Mouse (Mus musculus) CH12.LX (cell line): ENCODE results near the gene Ccm2l. TPM values are rescaled to one million over a fixed set of nuclear protein-coding genes. Genes with fewer than 3 reads are reported as not detected.

Experiments
- DNase-seq: peaks from one replicate; pipeline ENCODE4 v3.0.0-alpha.2; 2013; ENCODE audit errors: extremely low read depth
- H3K27ac ChIP-seq: 2 replicates; pipeline ENCODE4 v1.5.1; 2012; ENCODE audit warnings: low read depth, mild to moderate bottlenecking, control low read depth, moderate library complexity; ENCODE audit not compliant: insufficient read depth
- H3K27me3 ChIP-seq: replicated peaks from 2 replicates; pipeline ENCODE3; 2012; ENCODE audit warnings: inconsistent platforms
- H3K36me3 ChIP-seq, 2 experiments: replicated peaks in 1 of 2; 2 replicates each; pipeline versions ENCODE3 to v1.6.1; 2012; ENCODE audit warnings: inconsistent platforms in 1 of 2, low read length in 1 of 2, mild to moderate bottlenecking in 1 of 2, mixed read lengths in 1 of 2, moderate library complexity in 1 of 2; ENCODE audit not compliant: control insufficient read depth in 1 of 2, insufficient read depth in 1 of 2
- H3K4me1 ChIP-seq, 2 experiments: 2 replicates each; pipeline ENCODE4 v1.6.1; 2012; ENCODE audit warnings: inconsistent platforms in 1 of 2, moderate library complexity in 1 of 2; ENCODE audit not compliant: insufficient read depth in 2 of 2, control insufficient read depth in 1 of 2
- H3K4me2 ChIP-seq: 2 replicates; pipeline ENCODE4 v1.6.1; 2012; ENCODE audit warnings: low read depth, mild to moderate bottlenecking, control low read depth; ENCODE audit not compliant: poor library complexity, insufficient read depth, severe bottlenecking
- H3K4me3 ChIP-seq, 3 experiments: fragments of 150-350 bp in 1 of 3; sonication (generic) in 1 of 3; replicated peaks in 1 of 3; 2 replicates each; pipeline versions ENCODE3 to v1.5.1; 2011 to 2012; ENCODE audit warnings: low read depth in 2 of 3, low read length in 2 of 3, mild to moderate bottlenecking in 2 of 3, moderate library complexity in 2 of 3, control low read depth in 1 of 3, improper control_type of control experiment in 1 of 3, inconsistent platforms in 1 of 3, mixed read lengths in 1 of 3; ENCODE audit not compliant: poor library complexity in 1 of 3
- H3K79me2 ChIP-seq: replicated peaks from 2 replicates; pipeline ENCODE4 v1.6.1; 2012; ENCODE audit warnings: mild to moderate bottlenecking, moderate library complexity; ENCODE audit not compliant: control insufficient read depth, poor library complexity, insufficient read depth, severe bottlenecking; ENCODE audit errors: extremely low read depth
- H3K9ac ChIP-seq: 2 replicates; pipeline ENCODE4 v1.6.1; 2012; ENCODE audit warnings: low read depth, mild to moderate bottlenecking, control low read depth, moderate library complexity; ENCODE audit not compliant: insufficient read depth
- H3K9me3 ChIP-seq: replicated peaks from 2 replicates; pipeline ENCODE3; 2012; ENCODE audit warnings: low read length, inconsistent platforms, mixed read lengths
- CHD1 ChIP-seq: IDR thresholded peaks from 2 replicates; pipeline ENCODE4 v1.6.1; 2012; ENCODE audit warnings: low read depth, low read length, improper control_type of control experiment, inconsistent platforms
- CTCF ChIP-seq, 2 experiments: IDR thresholded peaks in 1 of 2; conservative IDR thresholded peaks in 1 of 2; 2 replicates each; pipeline ENCODE4 v1.5.1; 2011 to 2012; ENCODE audit warnings: low read depth in 2 of 2, low read length in 2 of 2, improper control_type of control experiment in 1 of 2, inconsistent platforms in 1 of 2, mild to moderate bottlenecking in 1 of 2, moderate library complexity in 1 of 2
- E2F4 ChIP-seq: IDR thresholded peaks from 2 replicates; pipeline ENCODE4 v1.6.1; 2011; ENCODE audit warnings: low read depth, low read length, improper control_type of control experiment; ENCODE audit not compliant: insufficient replicate concordance
- ELF1 ChIP-seq: IDR thresholded peaks from 2 replicates; pipeline ENCODE4 v1.6.1; 2014; ENCODE audit warnings: low read depth, mild to moderate bottlenecking, inconsistent platforms, low read length, improper control_type of control experiment
- EP300 ChIP-seq: IDR thresholded peaks from 2 replicates; pipeline ENCODE4 v1.6.1; 2011; ENCODE audit warnings: low read length, improper control_type of control experiment
- ETS1 ChIP-seq: conservative IDR thresholded peaks from 2 replicates; pipeline ENCODE4 v1.6.1; 2012; ENCODE audit warnings: low read depth, mild to moderate bottlenecking, inconsistent platforms, low read length, improper control_type of control experiment, moderate library complexity
- GABPA ChIP-seq: IDR thresholded peaks from 2 replicates; pipeline ENCODE4 v1.6.1; 2012; ENCODE audit warnings: low read depth, low read length, improper control_type of control experiment, inconsistent platforms; ENCODE audit not compliant: insufficient replicate concordance
- KAT2A ChIP-seq: IDR thresholded peaks from 2 replicates; pipeline ENCODE4 v1.6.1; 2012; ENCODE audit warnings: low read length, improper control_type of control experiment, inconsistent platforms; ENCODE audit not compliant: insufficient replicate concordance
- MAFK ChIP-seq: IDR thresholded peaks from 2 replicates; pipeline ENCODE4 v1.6.1; 2011; ENCODE audit warnings: low read length, improper control_type of control experiment; ENCODE audit not compliant: insufficient replicate concordance
- MAZ ChIP-seq: IDR thresholded peaks from 2 replicates; pipeline ENCODE4 v1.6.1; 2012; ENCODE audit warnings: low read depth, mild to moderate bottlenecking, inconsistent platforms, low read length, improper control_type of control experiment, moderate library complexity
- NELFE ChIP-seq: IDR thresholded peaks from 2 replicates; pipeline ENCODE4 v1.6.1; 2011; ENCODE audit warnings: low read depth, low read length, improper control_type of control experiment
- NRF1 ChIP-seq: IDR thresholded peaks from 2 replicates; pipeline ENCODE4 v1.6.1; 2014; ENCODE audit warnings: low read depth, mild to moderate bottlenecking, inconsistent platforms, low read length, improper control_type of control experiment, moderate library complexity
- RAD21 ChIP-seq: IDR thresholded peaks from 2 replicates; pipeline ENCODE4 v1.6.1; 2011; ENCODE audit warnings: low read depth, mild to moderate bottlenecking, low read length, improper control_type of control experiment, moderate library complexity
- RCOR1 ChIP-seq: conservative IDR thresholded peaks from 2 replicates; pipeline ENCODE4 v1.6.1; 2012; ENCODE audit warnings: low read depth, mild to moderate bottlenecking, inconsistent platforms, low read length, improper control_type of control experiment
- SIN3A ChIP-seq: IDR thresholded peaks from 2 replicates; pipeline ENCODE4 v1.6.1; 2012; ENCODE audit warnings: low read length, improper control_type of control experiment, inconsistent platforms
- SMC3 ChIP-seq: IDR thresholded peaks from 2 replicates; pipeline ENCODE4 v1.6.1; 2011; ENCODE audit warnings: low read depth, low read length, improper control_type of control experiment
- TBP ChIP-seq: conservative IDR thresholded peaks from 2 replicates; pipeline ENCODE4 v1.6.1; 2011; ENCODE audit warnings: low read depth, low read length, improper control_type of control experiment
- TCF12 ChIP-seq: IDR thresholded peaks from 2 replicates; pipeline ENCODE4 v1.6.1; 2014; ENCODE audit warnings: low read depth, mild to moderate bottlenecking, inconsistent platforms, low read length, improper control_type of control experiment
- UBTF ChIP-seq: IDR thresholded peaks from 2 replicates; pipeline ENCODE4 v1.6.1; 2012; ENCODE audit warnings: low read depth, mild to moderate bottlenecking, inconsistent platforms, low read length, improper control_type of control experiment, moderate library complexity
- USF2 ChIP-seq: conservative IDR thresholded peaks from 2 replicates; pipeline ENCODE4 v1.6.1; 2011; ENCODE audit warnings: low read depth, low read length, improper control_type of control experiment
- ZNF384 ChIP-seq: IDR thresholded peaks from 2 replicates; pipeline ENCODE4 v1.6.1; 2012; ENCODE audit warnings: low read depth, low read length, improper control_type of control experiment, inconsistent platforms
- dilution Hi-C: fragments of 300-500 bp; cut with MboI; formaldehyde crosslinking; loops from 2 replicates; pipeline ENCODE4 v1.14.3; 2020; ENCODE audit warnings: low sequenced_read_pairs; ENCODE audit not compliant: extremely low pct_unique_long_range_greater_than_20kb, extremely low pct_ligation_motif_present
- in situ Hi-C: fragments of 300-500 bp; cut with MboI; formaldehyde crosslinking; loops from 3 replicates; pipeline ENCODE4 v1.14.3; 2019; ENCODE audit warnings: low sequenced_read_pairs, low pct_ligation_motif_present, low pct_unique_long_range_greater_than_20kb, mixed read lengths
- polyA plus RNA-seq: library from polyadenylated mRNA; unstranded; fragments of >175 nt; gene quantifications from 2 replicates; pipeline ENCODE4 v1.2.1, GENCODE M21; 2012; ENCODE audit warnings: low read depth; ENCODE audit not compliant: insufficient read length
- total RNA-seq, 2 experiments: library from RNA; depleted of rRNA; stranded (reverse); fragments of 300-350 nt in 1 of 2; fragments of >200 nt in 1 of 2; gene quantifications; 2 replicates each; pipeline ENCODE4 v1.2.3; 2012 to 2014

Ccm2l gene
- total and polyA plus RNA-seq, 3 experiments, result not detected

DNA sequence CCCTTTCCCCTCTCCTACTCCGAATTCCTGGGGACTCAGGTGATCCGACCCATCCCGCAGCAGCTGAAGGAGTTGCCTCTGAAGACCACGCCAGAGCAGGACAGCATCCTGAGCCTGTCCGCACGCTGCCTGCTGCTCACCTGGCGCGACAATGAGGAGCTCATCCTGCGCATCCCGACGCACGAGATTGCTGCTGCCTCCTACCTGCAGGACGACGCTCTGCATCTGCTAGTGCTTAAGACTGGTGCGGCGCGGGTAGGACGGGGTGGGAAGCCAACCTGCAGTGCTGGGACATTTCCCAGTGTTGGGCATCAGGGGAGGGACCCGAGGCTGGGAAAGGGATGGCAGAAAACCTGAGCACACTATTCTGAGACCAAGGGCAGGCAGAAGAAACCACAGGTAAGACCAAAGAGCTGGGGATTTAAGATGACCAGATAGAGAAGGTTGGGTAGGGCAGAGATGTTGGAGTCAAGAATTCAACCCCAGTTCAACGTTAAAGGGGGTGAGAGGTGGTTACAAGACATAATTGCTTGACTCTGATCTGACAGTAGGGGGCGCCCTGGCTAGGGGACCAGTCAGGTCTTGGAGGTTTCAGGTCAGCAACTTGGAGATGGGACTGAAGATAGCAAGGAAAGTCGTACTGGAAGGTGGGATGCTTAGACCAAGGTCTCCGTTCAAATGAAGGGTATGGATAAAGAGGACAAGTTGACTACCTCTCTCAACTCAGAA lies 5.2 kb downstream of the Ccm2l start:
- Histone ChIP-seq H3K36me3 (no peaks in the 10 kb centered on the region), H3K79me2 (no peaks in the 10 kb centered on the region), H3K9me3 (no peaks in the 10 kb centered on the region), H3K4me1 (peaks cover 1% of the 10 kb centered on the region in 2 experiments), H3K4me2 (no peak overlapping the region), H3K9ac (no peak overlapping the region), H3K27me3 (peaks cover 86% of the 10 kb centered on the region), H3K4me3 (no peak overlapping the region), H3K27ac (no peak overlapping the region)
- DNase-seq, result no peak
- TF ChIP-seq MAZ (no peak), SMC3 (peak; percentile 26; the same call in 1 of the 2 replicates), RCOR1 (no peak), CTCF (conservative IDR thresholded peaks at IDR 0.05 in 1 of 2, IDR thresholded peaks at IDR 0.05 in 1 of 2; ENCODE audit: low read depth in 2 of 2, low read length in 2 of 2) (peak; percentile 36 to 54; a peak in 3 of 4 replicates), RAD21 (peak; percentile 9)
- dilution Hi-C loops, result no loop called here
- in situ Hi-C loops, result no loop called here

- H3K27me3 ChIP-seq, result peaks cover 86% of the 10 kb centered on the region
- no peak overlapping the region for H3K27ac ChIP-seq
- no peak overlapping the region for H3K4me2 ChIP-seq
- in situ Hi-C loops (no loop called here), dilution Hi-C loops (no loop called here)
- TF ChIP-seq E2F4, result no peak
- TF ChIP-seq ELF1, result no peak
- TF ChIP-seq NELFE, result no peak
- DNase-seq, result no peak
- H3K36me3 ChIP-seq, result no peaks in the 10 kb centered on the region
- H3K79me2 ChIP-seq, result no peaks in the 10 kb centered on the region
- H3K9me3 ChIP-seq, result no peaks in the 10 kb centered on the region
- H3K4me1 ChIP-seq, result peaks cover 4 to 6% of the 10 kb centered on the region in 2 experiments
- H3K4me3 ChIP-seq, result no peak overlapping the region
- no peak overlapping the region for H3K9ac ChIP-seq
These were observed 5.9 kb downstream of the Ccm2l start for GRCm38 (mm10) chr2:153071491-153072184.

DNA sequence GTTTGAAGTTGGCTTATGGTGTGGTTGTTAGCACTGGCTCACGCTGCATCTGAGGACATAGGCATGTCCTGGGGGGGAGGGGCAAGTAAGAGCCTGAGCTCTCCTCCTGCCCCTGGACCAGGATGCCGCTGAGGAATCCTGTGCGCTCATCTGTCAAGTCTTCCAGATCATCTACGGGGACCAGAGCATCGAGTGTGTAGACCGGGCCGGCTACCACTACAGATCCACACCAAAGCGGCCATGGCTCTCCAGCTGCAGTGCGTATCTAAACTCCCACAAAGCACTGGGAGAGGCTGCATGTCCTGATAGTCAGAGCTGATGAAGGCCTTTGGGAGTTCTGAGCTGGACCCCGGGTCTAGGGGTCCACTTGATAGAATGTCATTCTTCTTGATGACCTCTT lies 8.9 kb downstream of the Ccm2l start:
- H3K9ac ChIP-seq, result no peak overlapping the region
- in situ Hi-C loops, result no loop called here
- no peak overlapping the region for H3K27ac ChIP-seq
- peaks cover 87% of the 10 kb centered on the region for H3K27me3 ChIP-seq
- H3K4me3 ChIP-seq, result no peak overlapping the region
- peaks cover 4 to 6% of the 10 kb centered on the region in 2 experiments for H3K4me1 ChIP-seq
- no peaks in the 10 kb centered on the region for H3K36me3 ChIP-seq
- H3K79me2 ChIP-seq, result no peaks in the 10 kb centered on the region
- no peak for DNase-seq
- dilution Hi-C loops, result no loop called here
- no peaks in the 10 kb centered on the region for H3K9me3 ChIP-seq
- TF ChIP-seq KAT2A, result no peak
- TF ChIP-seq SIN3A, result no peak
- TF ChIP-seq TCF12, result no peak
- no peak for TF ChIP-seq CHD1
- TF ChIP-seq TBP, result no peak
- no peak for TF ChIP-seq USF2
- no peak for TF ChIP-seq UBTF
- no peak for TF ChIP-seq GABPA
- no peak for TF ChIP-seq EP300
- TF ChIP-seq ETS1, result no peak
- no peak for TF ChIP-seq MAFK
- TF ChIP-seq ZNF384, result no peak
- no peak for TF ChIP-seq NRF1
- TF ChIP-seq, all 38 proteins: peak for 0
- no peak overlapping the region for H3K4me2 ChIP-seq
